Mouse (Mus musculus): ENCODE data around the gene Trappc2l. TPM values are rescaled to one million over a fixed set of nuclear protein-coding genes. Genes with fewer than 3 reads are reported as not detected.

The Trappc2l gene
- polyA plus RNA-seq, 1 experiment from 2014 or later: 84.8 TPM

DNA sequence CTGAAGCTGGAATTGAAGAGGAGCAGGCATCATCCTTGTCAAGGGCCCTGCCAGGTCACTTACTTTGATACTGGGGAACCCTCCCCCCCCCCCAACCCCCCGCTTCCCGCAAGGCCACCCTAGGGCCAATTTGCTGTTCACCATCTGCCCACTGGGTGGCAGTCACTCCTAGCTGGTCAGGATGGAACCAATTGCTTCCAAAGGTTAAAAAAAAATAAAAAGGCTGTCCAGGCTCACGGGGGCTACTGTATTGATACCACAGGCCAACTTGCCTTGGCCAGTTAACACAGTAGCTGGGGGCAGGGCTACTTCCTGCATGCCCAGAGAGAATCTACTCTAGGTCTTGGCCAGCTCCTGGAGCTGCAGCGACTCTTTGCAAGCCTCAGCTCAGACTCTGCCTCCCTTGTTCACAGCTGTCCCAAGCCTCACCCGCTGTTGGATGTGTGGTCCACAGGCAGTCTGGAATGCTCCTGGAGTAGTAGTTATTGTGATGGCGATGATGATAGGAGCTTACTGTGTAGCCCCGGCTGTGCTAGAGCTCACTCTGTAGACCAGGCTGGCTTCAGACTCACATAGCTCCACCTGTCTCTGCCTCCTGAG is 6.6 kb downstream of the Trappc2l start:
- WGBS: 33% methylated on average over 5 of the region's 7 CpGs
- Histone ChIP-seq H3K27me3 (ENCODE audit: control insufficient read depth, insufficient read depth, low read length) (no peaks in the 10 kb centered on the region; the same call in 1 of the 2 replicates), H3K36me3 (ENCODE audit: control insufficient read depth, insufficient read depth, low read length) (peaks cover 18% of the 10 kb centered on the region), H3K27ac (replicated peaks in 1 of 2; ENCODE audit: control insufficient read depth in 1 of 2, insufficient read depth in 1 of 2, low read depth in 2 of 2, low read length in 2 of 2) (no peak overlapping the region), H3K4me3 (ENCODE audit: control insufficient read depth in 1 of 2, insufficient read depth in 1 of 2, low read depth in 1 of 2, low read length in 2 of 2) (no peak overlapping the region), H3K4me2 (ENCODE audit: low read length) (no peak overlapping the region), H3K9me3 (ENCODE audit: control insufficient read depth, low read length) (no peaks in the 10 kb centered on the region), H3K9ac (ENCODE audit: low read length) (no peak overlapping the region), H3K4me1 (ENCODE audit: control insufficient read depth in 2 of 2, insufficient read depth in 2 of 2, low read length in 2 of 2) (peaks cover 2 to 3% of the 10 kb centered on the region in 2 experiments; a peak in 1 of 4 replicates)
- no peak for ATAC-seq (ENCODE audit: insufficient number of reproducible peaks, insufficient read depth, low FRiP score, low read depth)

DNA sequence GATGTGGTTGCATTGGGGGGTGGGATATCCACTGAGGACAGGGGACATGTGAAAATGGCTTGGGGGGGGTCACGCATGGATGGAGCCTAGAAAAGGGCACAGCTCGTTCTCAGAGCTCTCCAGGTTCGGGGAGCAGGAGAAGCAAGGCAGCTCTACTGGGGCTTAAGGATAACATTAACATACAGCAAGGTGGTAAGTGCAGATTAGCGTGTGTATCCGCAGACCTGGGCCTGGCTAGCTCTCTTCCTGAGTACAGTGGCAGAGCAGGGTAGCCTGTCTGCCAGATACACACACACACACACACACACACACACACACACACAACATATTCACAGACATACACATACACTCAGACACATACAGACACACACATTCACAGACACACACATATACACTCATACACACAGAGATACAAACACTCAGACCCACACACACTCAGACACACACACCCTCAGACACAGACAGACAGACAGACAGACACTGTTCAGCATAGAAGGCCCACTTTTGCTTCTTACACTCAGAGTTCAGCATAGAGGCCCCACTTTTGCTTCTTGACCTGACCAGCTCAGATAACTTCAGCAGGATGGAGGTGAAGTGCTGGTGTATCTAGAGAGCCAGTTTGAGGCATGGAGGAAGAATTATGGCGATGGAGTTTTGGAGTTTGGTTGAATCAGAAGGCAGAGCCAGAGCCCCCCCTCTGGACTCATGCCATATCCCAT is 7.4 kb downstream of the Trappc2l start:
- ATAC-seq (ENCODE audit: insufficient number of reproducible peaks, insufficient read depth, low FRiP score, low read depth): no peak
- H3K27ac ChIP-seq (replicated peaks in 1 of 2; ENCODE audit: control insufficient read depth in 1 of 2, insufficient read depth in 1 of 2, low read depth in 2 of 2, low read length in 2 of 2): no peak overlapping the region
- WGBS: 68% methylated on average over 6 of the region's 6 CpGs

GRCm38 (mm10) chr8:122620446-122620845 is 9.0 kb downstream of the Trappc2l start:
- no peak for ATAC-seq (ENCODE audit: insufficient number of reproducible peaks, insufficient read depth, low FRiP score, low read depth)
- peaks cover under 1% of the 10 kb centered on the region; the same call in 1 of the 2 replicates for H3K36me3 ChIP-seq (ENCODE audit: control insufficient read depth, insufficient read depth, low read length)
- 33% methylated on average over 5 of the region's 5 CpGs for WGBS
- peaks cover 2 to 10% of the 10 kb centered on the region in 2 experiments; a peak in 2 of 4 replicates for H3K4me1 ChIP-seq (ENCODE audit: control insufficient read depth in 2 of 2, insufficient read depth in 2 of 2, low read length in 2 of 2)
- no peaks in the 10 kb centered on the region for H3K9me3 ChIP-seq (ENCODE audit: control insufficient read depth, low read length)
- H3K27me3 ChIP-seq (ENCODE audit: control insufficient read depth, insufficient read depth, low read length): no peaks in the 10 kb centered on the region; the same call in 1 of the 2 replicates
- H3K4me3 ChIP-seq (ENCODE audit: control insufficient read depth in 1 of 2, insufficient read depth in 1 of 2, low read depth in 1 of 2, low read length in 2 of 2): no peak overlapping the region
- no peak overlapping the region for H3K27ac ChIP-seq (replicated peaks in 1 of 2; ENCODE audit: control insufficient read depth in 1 of 2, insufficient read depth in 1 of 2, low read depth in 2 of 2, low read length in 2 of 2)
- no peak overlapping the region for H3K9ac ChIP-seq (ENCODE audit: low read length)
- no peak overlapping the region for H3K4me2 ChIP-seq (ENCODE audit: low read length)

More for the DNA sequence above, 7.4 kb downstream of the Trappc2l start:
- Histone ChIP-seq H3K36me3 (ENCODE audit: control insufficient read depth, insufficient read depth, low read length) (peaks cover 11% of the 10 kb centered on the region), H3K4me1 (ENCODE audit: control insufficient read depth in 2 of 2, insufficient read depth in 2 of 2, low read length in 2 of 2) (peaks cover 2 to 3% of the 10 kb centered on the region in 2 experiments; a peak in 2 of 4 replicates), H3K9ac (ENCODE audit: low read length) (no peak overlapping the region), H3K4me2 (ENCODE audit: low read length) (no peak overlapping the region), H3K27me3 (ENCODE audit: control insufficient read depth, insufficient read depth, low read length) (no peaks in the 10 kb centered on the region; the same call in 1 of the 2 replicates), H3K4me3 (ENCODE audit: control insufficient read depth in 1 of 2, insufficient read depth in 1 of 2, low read depth in 1 of 2, low read length in 2 of 2) (no peak overlapping the region), H3K9me3 (ENCODE audit: control insufficient read depth, low read length) (no peaks in the 10 kb centered on the region)

- Histone ChIP-seq H3K27me3 (ENCODE audit: control insufficient read depth, insufficient read depth, low read length) (peaks cover 3% of the 10 kb centered on the region; the same call in 1 of the 2 replicates), H3K36me3 (ENCODE audit: control insufficient read depth, insufficient read depth, low read length) (no peaks in the 10 kb centered on the region), H3K4me1 (ENCODE audit: control insufficient read depth in 2 of 2, insufficient read depth in 2 of 2, low read length in 2 of 2) (peaks cover 0 to 10% of the 10 kb centered on the region in 2 experiments; a peak in 2 of 4 replicates), H3K4me3 (ENCODE audit: control insufficient read depth in 1 of 2, insufficient read depth in 1 of 2, low read depth in 1 of 2, low read length in 2 of 2) (no peak within 1 kb of the TSS), H3K4me2 (ENCODE audit: low read length) (no peak within 1 kb of the TSS), H3K9me3 (ENCODE audit: control insufficient read depth, low read length) (no peaks in the 10 kb centered on the region), H3K9ac (ENCODE audit: low read length) (no peak within 1 kb of the TSS), H3K27ac (replicated peaks in 1 of 2; ENCODE audit: control insufficient read depth in 1 of 2, insufficient read depth in 1 of 2, low read depth in 2 of 2, low read length in 2 of 2) (no peak within 1 kb of the TSS)
- WGBS: 81% methylated on average over 6 of the region's 6 CpGs
- no peak for ATAC-seq (ENCODE audit: insufficient number of reproducible peaks, insufficient read depth, low FRiP score, low read depth)
Measured at GRCm38 (mm10) chr8:122622727-122623126, 11.3 kb downstream of the Trappc2l start, which contains the start of gene Pabpn1l. Pabpn1l (minus strand) TSS chr8:122622739.

GRCm38 (mm10) chr8:122623844-122624642 is 12.6 kb downstream of the Trappc2l start:
- H3K27ac ChIP-seq (replicated peaks in 1 of 2; ENCODE audit: control insufficient read depth in 1 of 2, insufficient read depth in 1 of 2, low read depth in 2 of 2, low read length in 2 of 2): 0 out of 4 replicates have a peak overlapping the region, but pooled peaks of 1 of the 2 experiments have one; percentile 19
- WGBS: 70% methylated on average over 17 of the region's 17 CpGs
- H3K27me3 ChIP-seq (ENCODE audit: control insufficient read depth, insufficient read depth, low read length): peaks cover 3% of the 10 kb centered on the region; the same call in 1 of the 2 replicates
- no peaks in the 10 kb centered on the region for H3K9me3 ChIP-seq (ENCODE audit: control insufficient read depth, low read length)
- H3K4me3 ChIP-seq (ENCODE audit: control insufficient read depth in 1 of 2, insufficient read depth in 1 of 2, low read depth in 1 of 2, low read length in 2 of 2): no peak overlapping the region
- H3K9ac ChIP-seq (ENCODE audit: low read length): no peak overlapping the region
- H3K36me3 ChIP-seq (ENCODE audit: control insufficient read depth, insufficient read depth, low read length): no peaks in the 10 kb centered on the region
- H3K4me1 ChIP-seq (ENCODE audit: control insufficient read depth in 2 of 2, insufficient read depth in 2 of 2, low read length in 2 of 2): peaks cover 0 to 7% of the 10 kb centered on the region in 2 experiments; a peak in 2 of 4 replicates
- no peak overlapping the region for H3K4me2 ChIP-seq (ENCODE audit: low read length)
- no peak for ATAC-seq (ENCODE audit: insufficient number of reproducible peaks, insufficient read depth, low FRiP score, low read depth)

- Histone ChIP-seq H3K4me2 (ENCODE audit: low read length) (no peak overlapping the region), H3K27ac (replicated peaks in 1 of 2; ENCODE audit: control insufficient read depth in 1 of 2, insufficient read depth in 1 of 2, low read depth in 2 of 2, low read length in 2 of 2) (0 out of 4 replicates have a peak overlapping the region, but pooled peaks of 1 of the 2 experiments have one; percentile 19), H3K27me3 (ENCODE audit: control insufficient read depth, insufficient read depth, low read length) (peaks cover 3% of the 10 kb centered on the region; the same call in 1 of the 2 replicates), H3K36me3 (ENCODE audit: control insufficient read depth, insufficient read depth, low read length) (no peaks in the 10 kb centered on the region), H3K4me3 (ENCODE audit: control insufficient read depth in 1 of 2, insufficient read depth in 1 of 2, low read depth in 1 of 2, low read length in 2 of 2) (no peak overlapping the region), H3K9me3 (ENCODE audit: control insufficient read depth, low read length) (no peaks in the 10 kb centered on the region), H3K9ac (ENCODE audit: low read length) (no peak overlapping the region), H3K4me1 (ENCODE audit: control insufficient read depth in 2 of 2, insufficient read depth in 2 of 2, low read length in 2 of 2) (peaks cover 0 to 7% of the 10 kb centered on the region in 2 experiments; a peak in 2 of 4 replicates)
- 66% methylated on average over 5 of the region's 5 CpGs for WGBS
- no peak for ATAC-seq (ENCODE audit: insufficient number of reproducible peaks, insufficient read depth, low FRiP score, low read depth)
Measured at GRCm38 (mm10) chr8:122624653-122625052, 13.2 kb downstream of the Trappc2l start.

DNA sequence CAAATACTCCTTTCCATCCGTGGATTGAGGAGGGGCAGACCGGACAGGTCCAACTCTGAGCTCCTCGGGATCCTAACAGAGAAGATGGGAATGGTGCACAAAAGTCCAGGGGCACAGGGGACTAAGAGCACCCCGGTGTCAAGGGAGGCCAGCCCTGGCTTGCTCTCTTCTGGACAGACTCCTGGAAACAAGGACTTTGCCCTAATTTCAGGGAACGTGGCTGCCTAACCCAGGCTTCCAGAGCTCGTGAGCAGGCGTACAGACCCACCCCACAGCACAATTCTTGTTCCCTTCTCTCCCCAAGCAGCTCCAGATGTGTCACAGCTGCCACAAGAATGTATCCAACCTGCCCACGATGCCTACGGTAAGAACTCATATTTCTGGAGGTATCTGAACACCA is 14.4 kb downstream of the Trappc2l start:
- Histone ChIP-seq H3K36me3 (ENCODE audit: control insufficient read depth, insufficient read depth, low read length) (peaks cover 6% of the 10 kb centered on the region; the same call in 1 of the 2 replicates), H3K4me3 (ENCODE audit: control insufficient read depth in 1 of 2, insufficient read depth in 1 of 2, low read depth in 1 of 2, low read length in 2 of 2) (no peak overlapping the region), H3K9ac (ENCODE audit: low read length) (no peak overlapping the region), H3K4me1 (ENCODE audit: control insufficient read depth in 2 of 2, insufficient read depth in 2 of 2, low read length in 2 of 2) (peaks cover 0 to 7% of the 10 kb centered on the region in 2 experiments; a peak in 2 of 4 replicates), H3K27ac (replicated peaks in 1 of 2; ENCODE audit: control insufficient read depth in 1 of 2, insufficient read depth in 1 of 2, low read depth in 2 of 2, low read length in 2 of 2) (no peak overlapping the region), H3K4me2 (ENCODE audit: low read length) (no peak overlapping the region), H3K27me3 (ENCODE audit: control insufficient read depth, insufficient read depth, low read length) (peaks cover 3% of the 10 kb centered on the region; the same call in 1 of the 2 replicates), H3K9me3 (ENCODE audit: control insufficient read depth, low read length) (no peaks in the 10 kb centered on the region)
- WGBS: 83% methylated on average over 9 of the region's 9 CpGs
- ATAC-seq (ENCODE audit: insufficient number of reproducible peaks, insufficient read depth, low FRiP score, low read depth): no peak
